Mouse (Mus musculus) lung, adult 2 months (tissue): Measurements from ENCODE around the gene Cfap45.

ENCODE experiments used
- CTCF ChIP-seq: fragments of 200-500 bp; IDR thresholded peaks from 2 replicates; pipeline ENCODE4 v1.5.1; 2011; ENCODE audit warnings: mild to moderate bottlenecking, low read length, control low read depth; ENCODE audit not compliant: insufficient read depth
- POLR2A ChIP-seq: fragments of 200-500 bp; IDR thresholded peaks from 2 replicates; pipeline ENCODE4 v1.6.1; 2011; ENCODE audit warnings: low read depth, mild to moderate bottlenecking, control low read depth, low read length, borderline replicate concordance; ENCODE audit errors: extremely low read depth

DNA sequence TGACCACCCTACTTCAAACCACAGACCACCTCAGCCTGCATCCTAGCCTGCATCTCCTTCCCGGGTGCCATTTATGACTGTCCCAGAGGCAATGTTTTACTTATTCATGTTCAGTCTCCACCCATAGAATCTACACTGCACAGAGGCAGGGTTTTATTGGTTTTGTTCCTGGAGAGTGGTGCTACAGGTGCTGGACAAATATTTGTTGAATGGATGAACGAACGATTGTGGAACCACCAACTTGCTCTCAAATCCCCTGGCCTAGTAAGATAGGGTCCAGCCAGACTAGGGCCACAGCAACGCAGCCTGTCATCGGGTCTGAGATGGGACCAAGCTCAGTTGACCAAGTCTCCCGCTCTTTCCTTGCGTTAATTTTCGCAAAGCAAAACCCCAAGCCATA, 10.6 kb upstream of the Cfap45 start:
- TF ChIP-seq POLR2A (no peak), CTCF (no peak)
